8 mouse cellular contexts compared by ENCODE assay signal in the genomic region with DNA sequence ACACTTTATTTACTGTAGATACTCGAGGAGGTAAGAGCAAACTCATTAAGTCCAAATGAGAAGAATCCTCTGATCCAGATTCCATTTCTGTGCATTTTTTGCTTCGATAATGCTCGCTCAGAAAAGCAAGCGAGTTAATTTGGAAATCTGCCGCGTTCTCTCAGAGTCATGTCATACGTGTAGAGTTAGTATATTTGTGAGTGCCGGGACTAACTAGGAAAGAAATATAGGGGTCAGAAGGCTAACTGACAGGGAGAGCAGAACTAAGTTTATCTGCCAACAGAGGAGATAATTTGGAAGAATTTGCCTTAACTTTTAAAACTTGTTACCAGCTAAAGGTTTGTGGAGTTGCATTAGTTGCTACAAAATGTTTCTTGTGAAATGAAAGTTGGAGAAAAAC. TPM values are rescaled to one million over a fixed set of nuclear protein-coding genes. Genes with fewer than 3 reads are reported as not detected.
DNase-seq lines count a peak whose midpoint lies in the region; ATAC-seq and TF ChIP-seq lines count a peak whose summit lies in the region.

No protein-coding gene starts in this region.

- peak overlapping the region; percentile 99; the same call in 1 of the 2 replicates for H3K4me3 ChIP-seq in liver, adult 2 months (ENCODE audit: insufficient read depth, low read depth, low read length)
- H3K4me3 ChIP-seq in embryonic facial prominence, embryonic 11.5 days (ENCODE audit: low read depth, low read length) = peak overlapping the region; percentile 73
- peak overlapping the region; percentile 71 for H3K4me3 ChIP-seq in intestine, embryonic 14.5 days (ENCODE audit: low read depth, low read length)
- H3K4me3 ChIP-seq in neural tube, embryonic 12.5 days = peak overlapping the region; percentile 70

- no peak for DNase-seq in liver, adult 2 months (ENCODE audit: extremely low read depth, low read depth, low spot score)
- no peak for DNase-seq in liver
- DNase-seq in embryonic facial prominence, embryonic 11.5 days (ENCODE audit: low spot score) = peak; percentile 3
- DNase-seq in intestine, embryonic 14.5 days (ENCODE audit: low spot score) = no peak
- DNase-seq in thymus, postnatal 14 days = no peak
- no peak for DNase-seq in ovary, postnatal 10 days (ENCODE audit: low spot score)
- DNase-seq in layer of hippocampus, adult 9-11 months = no peak

- peaks cover 17% of the 10 kb centered on the region; the same call in 1 of the 2 replicates for H3K36me3 ChIP-seq in liver, adult 2 months (ENCODE audit: control insufficient read depth, insufficient read depth, low read length)
- H3K36me3 ChIP-seq in embryonic facial prominence, embryonic 11.5 days (replicated peaks; ENCODE audit: control insufficient read depth, insufficient read depth, low read depth, low read length) = peaks cover 7% of the 10 kb centered on the region
- peaks cover 29% of the 10 kb centered on the region for H3K36me3 ChIP-seq in intestine, embryonic 14.5 days (ENCODE audit: control insufficient read depth, insufficient read depth, low read length)
- peaks cover 23% of the 10 kb centered on the region for H3K36me3 ChIP-seq in neural tube, embryonic 12.5 days

- H3K9me3 ChIP-seq in embryonic facial prominence, embryonic 11.5 days (replicated peaks; ENCODE audit: control insufficient read depth, low read length) = no peaks in the 10 kb centered on the region
- H3K9me3 ChIP-seq in intestine, embryonic 14.5 days (ENCODE audit: control insufficient read depth, low read length) = no peaks in the 10 kb centered on the region
- no peaks in the 10 kb centered on the region for H3K9me3 ChIP-seq in neural tube, embryonic 12.5 days

- H3K79me2 ChIP-seq in liver, adult 2 months (ENCODE audit: control insufficient read depth, insufficient read depth, low read length) = peaks cover 2% of the 10 kb centered on the region; the same call in 1 of the 2 replicates

- H3K27me3 ChIP-seq in liver, adult 2 months (ENCODE audit: control insufficient read depth, insufficient read depth, low read length) = no peaks in the 10 kb centered on the region
- H3K27me3 ChIP-seq in embryonic facial prominence, embryonic 11.5 days (ENCODE audit: control insufficient read depth, insufficient read depth, low read length) = no peaks in the 10 kb centered on the region
- no peaks in the 10 kb centered on the region for H3K27me3 ChIP-seq in intestine, embryonic 14.5 days (replicated peaks; ENCODE audit: control insufficient read depth, insufficient read depth, low read length)
- H3K27me3 ChIP-seq in neural tube, embryonic 12.5 days (replicated peaks) = no peaks in the 10 kb centered on the region

- WGBS in liver, adult 2 months = 2% methylated on average over 8 of the region's 8 CpGs
- 7% methylated on average over 8 of the region's 8 CpGs for WGBS in embryonic facial prominence, embryonic 11.5 days
- 2% methylated on average over 8 of the region's 8 CpGs for WGBS in intestine, embryonic 14.5 days
- 5% methylated on average over 8 of the region's 8 CpGs for WGBS in neural tube, embryonic 12.5 days

- no peak for ATAC-seq in embryonic facial prominence, embryonic 11.5 days (replicated peaks; ENCODE audit: insufficient number of reproducible peaks, low FRiP score, low TSS enrichment, low read depth)
- no peak for ATAC-seq in intestine, embryonic 14.5 days (replicated peaks; ENCODE audit: low FRiP score, low TSS enrichment, low read depth)
- no peak for ATAC-seq in neural tube, embryonic 12.5 days (ENCODE audit: low FRiP score, low read depth)

- no peak overlapping the region for H3K9ac ChIP-seq in liver, adult 2 months (ENCODE audit: low read depth, low read length)
- H3K9ac ChIP-seq in embryonic facial prominence, embryonic 11.5 days (replicated peaks; ENCODE audit: low read length) = peak overlapping the region; percentile 83
- H3K9ac ChIP-seq in intestine, embryonic 14.5 days (ENCODE audit: low read length) = peak overlapping the region; percentile 85
- peak overlapping the region; percentile 68 for H3K9ac ChIP-seq in neural tube, embryonic 12.5 days

- no peak for TF ChIP-seq POLR2A in liver, adult 2 months (IDR thresholded peaks at IDR 0.05; ENCODE audit: extremely low read depth, insufficient read depth, low read length)

- H3K27ac ChIP-seq in liver, adult 2 months (replicated peaks; ENCODE audit: insufficient read depth, low read depth, low read length) = no peak overlapping the region
- no peak overlapping the region for H3K27ac ChIP-seq in embryonic facial prominence, embryonic 11.5 days (replicated peaks; ENCODE audit: low read depth, low read length)
- peak overlapping the region; percentile 52 for H3K27ac ChIP-seq in intestine, embryonic 14.5 days (ENCODE audit: low read depth)
- no peak overlapping the region for H3K27ac ChIP-seq in neural tube, embryonic 12.5 days

- peak overlapping the region; percentile 61 for H3K4me2 ChIP-seq in embryonic facial prominence, embryonic 11.5 days (ENCODE audit: low read depth, low read length)
- H3K4me2 ChIP-seq in intestine, embryonic 14.5 days (ENCODE audit: low read length) = peak overlapping the region; percentile 89
- peak overlapping the region; percentile 64 for H3K4me2 ChIP-seq in neural tube, embryonic 12.5 days (replicated peaks)

- TF ChIP-seq CTCF in liver, adult 2 months (IDR thresholded peaks at IDR 0.05; ENCODE audit: low read depth, low read length) = no peak

- H3K4me1 ChIP-seq in liver, adult 2 months (ENCODE audit: control insufficient read depth, insufficient read depth, low read length) = peaks cover 6% of the 10 kb centered on the region; the same call in 1 of the 2 replicates
- H3K4me1 ChIP-seq in embryonic facial prominence, embryonic 11.5 days (ENCODE audit: control insufficient read depth, insufficient read depth, low read length) = no peaks in the 10 kb centered on the region
- peaks cover 10% of the 10 kb centered on the region; the same call in 1 of the 2 replicates for H3K4me1 ChIP-seq in intestine, embryonic 14.5 days (replicated peaks; ENCODE audit: control insufficient read depth, insufficient read depth, low read length)
- H3K4me1 ChIP-seq in neural tube, embryonic 12.5 days = peaks cover 13% of the 10 kb centered on the region

RNA-seq across cellular contexts. Expression of a gene that starts 0.7 kb away (rescaled TPM):
- total RNA-seq in liver, adult 2 months (2014; rRNA removed) = 14.9 and 16.4 TPM in 2 replicates
- polyA plus RNA-seq in liver, adult 2 months (2012; rRNA removed) = 4.6 and 6.3 TPM in 2 replicates
- polyA plus RNA-seq in embryonic facial prominence, embryonic 11.5 days (2014; fragmentation: Nextera tagmentation; extraction: Ambion mirVana) = 31.7 and 34.1 TPM in 2 replicates
- 23.3 and 25.0 TPM in 2 replicates for polyA plus RNA-seq in intestine, embryonic 14.5 days (2014; fragmentation: Nextera tagmentation; extraction: Ambion mirVana)
- polyA plus RNA-seq in neural tube, embryonic 12.5 days (2016; fragmentation: Nextera tagmentation; extraction: Ambion mirVana) = 19.0 and 20.1 TPM in 2 replicates

RNA-seq across cellular contexts. Expression of a gene that starts 10.8 kb away (rescaled TPM):
- total RNA-seq in liver, adult 2 months (2014; rRNA removed) = 9.1 and 10.9 TPM in 2 replicates
- 5.5 and 6.6 TPM in 2 replicates for polyA plus RNA-seq in liver, adult 2 months (2012; rRNA removed)
- polyA plus RNA-seq in embryonic facial prominence, embryonic 11.5 days (2014; fragmentation: Nextera tagmentation; extraction: Ambion mirVana) = 68.8 and 70.5 TPM in 2 replicates
- polyA plus RNA-seq in intestine, embryonic 14.5 days (2014; fragmentation: Nextera tagmentation; extraction: Ambion mirVana) = 48.0 and 52.5 TPM in 2 replicates
- polyA plus RNA-seq in neural tube, embryonic 12.5 days (2016; fragmentation: Nextera tagmentation; extraction: Ambion mirVana) = 63.5 and 69.6 TPM in 2 replicates

RNA-seq across cellular contexts. Expression of a gene that starts 59.1 kb away (rescaled TPM):
- total RNA-seq in liver, adult 2 months (2014; rRNA removed) = 2.9 and 3.4 TPM in 2 replicates
- 0.63 and 0.88 TPM in 2 replicates for polyA plus RNA-seq in liver, adult 2 months (2012; rRNA removed)
- 10.9 and 12.8 TPM in 2 replicates for polyA plus RNA-seq in embryonic facial prominence, embryonic 11.5 days (2014; fragmentation: Nextera tagmentation; extraction: Ambion mirVana)
- 10.0 and 12.3 TPM in 2 replicates for polyA plus RNA-seq in intestine, embryonic 14.5 days (2014; fragmentation: Nextera tagmentation; extraction: Ambion mirVana)
- 14.3 and 14.7 TPM in 2 replicates for polyA plus RNA-seq in neural tube, embryonic 12.5 days (2016; fragmentation: Nextera tagmentation; extraction: Ambion mirVana)
